Mouse (Mus musculus) cerebellum, postnatal 4 days (tissue): ENCODE measurements around the gene Lmx1b.

Source experiments
- DNase-seq, 2 experiments: peaks; one replicate each; pipeline ENCODE4 v3.0.0; 2022; ENCODE audit warnings: low spot score in 2 of 2, mixed read lengths in 1 of 2

Gene Lmx1b

DNA sequence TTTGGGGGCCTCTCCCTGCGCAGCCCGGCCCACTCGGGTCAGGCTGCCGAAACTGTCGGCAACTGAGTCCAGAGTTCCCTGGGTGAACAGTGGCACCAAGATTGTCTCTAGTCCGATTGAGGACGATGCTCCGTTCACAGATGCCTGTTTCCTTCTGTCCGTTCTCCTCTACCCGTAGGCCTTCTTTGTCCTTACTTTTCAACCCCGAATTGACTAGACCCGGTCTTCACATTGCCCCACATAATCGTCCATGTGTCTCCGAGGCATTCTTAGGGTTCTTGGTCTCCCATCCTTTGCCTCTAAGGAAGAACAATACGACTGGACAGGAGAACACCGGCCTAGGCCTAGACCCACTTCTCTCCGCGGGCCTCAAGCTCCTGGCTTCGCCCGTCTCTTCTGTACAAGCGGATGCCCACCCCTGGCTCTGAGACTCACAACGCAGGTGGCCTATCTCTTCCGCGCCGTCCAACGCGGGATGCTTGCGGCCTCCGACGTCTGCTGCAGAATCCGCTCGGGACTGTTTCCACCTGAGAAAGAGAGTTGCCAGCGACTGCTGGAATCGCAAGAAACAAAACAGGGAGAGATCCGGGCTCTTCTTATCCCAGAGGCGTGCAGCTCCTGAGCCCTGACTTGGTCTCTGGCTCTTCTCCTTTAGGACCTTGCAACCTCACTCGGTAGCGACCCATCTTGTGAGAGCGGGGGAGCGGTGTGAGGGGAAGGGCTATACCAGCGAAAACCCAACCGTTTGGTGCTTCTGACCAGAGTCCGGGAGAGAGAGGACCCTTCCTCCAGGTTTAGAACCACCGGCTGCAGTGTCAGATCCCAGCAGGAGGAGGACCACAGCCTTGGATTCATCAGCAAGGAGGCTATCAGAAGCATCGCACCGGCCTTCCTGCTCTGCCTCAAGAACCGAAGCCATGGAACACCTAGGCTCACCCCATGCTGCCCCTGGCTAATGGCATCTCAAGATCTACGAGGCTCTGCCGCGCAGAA lies 3.7 kb upstream of the Lmx1b start:
- DNase-seq: no peak

DNA sequence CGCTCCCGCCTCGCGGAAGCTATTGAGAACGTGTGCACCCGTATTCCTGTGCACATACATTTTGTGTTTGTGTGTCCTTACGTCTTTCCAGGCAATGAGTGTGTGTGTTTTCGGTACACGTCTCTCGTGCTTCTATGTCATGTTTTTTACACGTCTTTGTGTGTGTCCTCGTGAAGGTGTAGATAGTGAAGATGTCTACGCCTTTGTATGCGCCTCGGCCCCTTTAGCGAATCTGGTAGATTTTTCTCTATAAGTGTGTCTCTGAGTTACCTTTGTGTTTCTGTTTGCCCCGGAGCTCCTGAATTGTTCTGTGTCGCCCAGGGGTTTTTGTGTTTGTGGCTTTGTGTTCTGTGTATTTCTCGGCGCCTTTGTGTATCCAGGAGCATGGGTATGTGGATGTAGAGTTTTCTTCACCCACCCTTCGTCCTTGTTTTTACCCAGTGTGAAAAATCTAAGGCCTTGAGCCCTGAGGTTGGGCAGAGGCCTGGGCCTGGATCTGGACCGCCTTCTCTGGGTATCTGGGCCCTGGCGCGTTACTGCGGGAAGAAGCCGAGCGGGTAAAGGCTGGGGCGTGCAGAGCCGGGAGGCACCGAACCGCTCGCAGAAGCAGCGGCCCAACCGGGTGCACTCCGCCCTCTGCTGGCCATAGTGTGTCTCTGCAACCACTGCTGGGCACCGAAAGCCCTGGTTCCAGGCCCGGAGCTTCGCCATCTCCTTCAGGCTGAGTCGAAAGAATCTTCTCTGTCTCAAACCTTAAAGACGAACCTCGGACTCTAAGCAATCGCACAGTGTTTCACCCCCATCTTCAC lies 2.5 kb upstream of the Lmx1b start:
- peak; percentile 62 to 82 for DNase-seq

DNA sequence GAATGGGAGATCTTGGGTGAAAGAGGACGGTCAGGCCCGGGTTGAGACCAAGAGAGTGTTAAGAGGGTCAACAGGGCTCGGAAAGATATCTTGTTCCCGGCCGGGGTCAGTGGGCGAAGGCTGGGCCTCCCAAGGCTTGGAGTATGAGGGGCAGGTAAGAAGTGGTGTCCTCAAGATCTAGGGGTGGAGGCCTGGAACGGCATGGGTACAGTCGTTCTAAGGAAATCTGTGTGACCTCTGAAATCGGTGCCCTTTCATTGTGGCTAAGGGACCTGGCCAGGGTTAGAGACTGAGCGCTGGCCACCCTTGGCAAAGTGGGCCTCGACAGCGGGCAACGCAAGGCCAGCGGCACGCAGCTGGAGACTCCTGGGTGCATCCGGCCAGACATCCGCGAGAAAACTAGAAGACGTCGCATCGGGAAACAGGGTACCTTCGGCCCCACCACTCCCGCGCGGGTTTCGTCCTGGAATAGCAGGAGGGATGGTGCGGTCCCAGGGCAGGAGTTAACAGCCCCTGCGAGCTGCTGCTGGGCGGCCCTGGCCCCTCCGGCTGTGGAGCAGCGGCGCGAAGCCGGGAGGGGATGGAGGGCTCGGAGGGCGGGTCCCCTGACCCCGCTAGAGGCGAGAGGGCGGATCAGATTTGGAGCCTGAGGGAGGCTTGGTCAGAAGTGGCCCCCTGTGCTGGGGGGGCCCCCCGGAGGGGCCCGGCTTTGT lies 1.7 kb upstream of the Lmx1b start:
- DNase-seq: no peak

DNA sequence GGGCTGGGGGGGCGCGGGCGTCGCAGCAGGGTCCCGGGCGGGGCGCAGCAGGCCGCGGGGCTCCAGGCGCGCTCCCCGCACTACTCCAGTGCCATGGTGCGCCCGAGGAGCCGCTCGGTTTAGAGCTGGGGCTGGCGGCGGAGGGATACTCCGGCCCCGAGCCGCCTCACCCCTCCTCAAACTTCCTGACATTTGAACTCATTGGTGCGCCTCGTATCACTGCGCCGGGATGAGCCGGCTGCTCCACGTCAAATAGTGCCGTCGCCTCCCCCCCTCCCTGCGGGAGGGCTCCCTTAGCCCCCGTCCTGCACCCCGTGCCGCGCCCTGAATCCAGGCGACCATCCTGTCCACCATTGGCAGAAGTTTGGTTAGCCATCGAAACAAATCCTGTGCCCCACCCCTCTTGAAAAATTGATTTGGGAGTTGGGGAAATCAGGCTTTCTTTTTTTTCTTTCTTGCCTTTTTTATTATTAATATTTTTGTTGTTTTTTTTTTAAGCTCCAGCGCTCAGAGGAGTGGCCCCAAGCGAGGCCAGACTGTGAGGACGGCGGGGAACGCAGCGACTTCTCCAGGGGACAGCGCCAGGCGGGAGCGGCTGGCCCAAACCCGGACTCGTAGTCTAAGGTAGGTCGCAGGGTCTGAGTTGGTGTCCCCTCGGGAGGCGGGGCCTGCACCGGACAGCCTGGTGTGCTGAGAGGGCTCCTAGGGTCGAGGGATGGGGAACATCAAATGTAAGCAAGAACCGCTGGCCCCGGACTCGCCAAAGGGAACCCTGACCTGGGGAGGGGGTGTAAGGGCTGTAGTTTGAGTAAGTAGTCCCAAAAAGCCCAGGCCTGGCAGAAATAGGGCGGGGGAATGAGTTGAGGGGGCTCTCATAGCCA lies 907 bp upstream of the Lmx1b start:
- no peak for DNase-seq

DNA sequence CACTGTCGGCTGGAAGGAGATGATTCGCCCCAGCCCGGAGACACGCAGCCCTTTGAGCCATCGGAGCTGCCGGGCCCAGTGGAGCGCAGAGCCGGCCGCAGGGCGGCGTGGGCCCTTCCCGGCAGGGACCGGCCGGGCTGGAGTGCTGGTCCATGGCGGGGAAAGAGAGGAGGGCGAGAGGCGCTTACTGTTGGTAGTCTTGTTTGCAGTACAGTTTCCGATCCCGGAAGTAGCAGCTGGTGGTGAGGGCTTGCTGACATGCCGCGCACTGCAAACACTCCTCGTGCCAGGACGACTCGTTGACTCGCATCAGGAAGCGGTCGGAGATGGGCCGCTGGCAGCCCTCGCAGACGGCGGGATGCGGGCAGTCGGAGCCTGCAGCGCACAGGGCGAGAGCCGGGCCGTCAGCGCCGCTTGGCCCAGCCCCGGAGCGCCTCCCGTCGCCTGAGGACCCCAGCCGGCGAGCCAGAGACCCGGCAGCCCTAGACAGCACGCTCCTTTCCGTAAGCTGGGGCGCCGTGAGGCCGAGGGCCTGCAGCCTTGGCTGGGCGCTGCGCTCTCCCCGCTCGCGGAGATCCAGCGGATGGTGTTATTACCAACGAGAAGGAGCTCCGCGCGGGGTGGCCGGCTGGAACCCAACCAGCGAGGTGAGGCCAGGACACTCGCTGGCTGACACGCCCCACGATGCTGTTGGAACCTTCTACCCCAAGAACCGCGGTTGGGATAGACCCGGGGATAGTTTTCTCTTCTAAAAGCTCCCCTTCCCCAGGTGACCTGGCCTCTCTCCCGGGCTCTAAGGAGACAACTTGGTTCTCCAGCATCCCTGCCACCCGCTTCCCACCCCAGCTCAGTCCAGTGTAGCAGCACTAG lies 775 bp downstream of the Lmx1b start:
- DNase-seq: no peak

DNA sequence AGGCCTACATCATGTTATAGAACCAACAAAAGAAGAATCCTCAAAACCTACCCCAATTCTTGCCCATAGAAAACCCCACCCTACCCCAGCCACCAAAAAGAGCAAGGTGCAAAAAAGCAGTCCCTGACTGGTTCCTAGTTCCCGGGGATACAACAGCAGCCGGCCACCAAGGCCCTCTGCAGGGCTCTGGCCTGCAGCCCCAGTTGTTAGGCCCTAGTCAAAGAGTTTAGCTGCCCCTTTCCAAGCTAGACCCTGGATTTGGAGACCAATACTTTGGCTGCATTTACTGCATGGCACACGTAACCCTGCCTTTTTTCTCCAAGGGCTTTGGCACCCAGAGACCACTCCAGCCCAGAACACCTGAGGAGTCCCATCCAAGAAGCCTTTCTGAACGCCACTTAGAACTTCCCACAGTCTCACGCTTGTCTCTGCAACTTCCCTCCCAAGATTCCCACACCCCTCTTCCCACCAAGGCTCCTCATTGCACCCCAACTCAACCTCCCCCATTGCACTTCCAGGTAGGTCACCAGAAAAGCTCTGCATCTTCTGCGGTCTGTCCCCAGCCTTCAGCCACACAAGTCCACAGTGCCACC lies 2.1 kb downstream of the Lmx1b start:
- no peak for DNase-seq

DNA sequence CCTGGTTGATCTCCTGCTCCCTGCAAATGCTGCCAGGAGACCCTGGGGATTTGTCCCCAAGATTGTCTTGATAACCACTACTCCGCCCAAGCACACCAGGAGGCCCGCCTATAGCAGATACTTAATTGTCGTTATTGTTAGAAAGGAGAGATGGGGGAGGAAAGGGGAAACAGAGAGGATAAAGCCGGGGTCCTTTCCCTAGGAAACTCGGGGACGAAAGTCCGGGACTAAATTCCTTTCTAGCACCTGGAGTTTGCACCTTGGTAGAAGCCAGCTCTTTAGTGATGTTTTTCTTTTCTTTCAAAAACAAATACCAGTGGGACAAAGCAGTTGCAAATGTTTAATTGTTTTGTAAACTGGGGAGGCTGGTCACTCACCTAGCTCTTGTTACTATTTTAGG lies 3.0 kb downstream of the Lmx1b start:
- no peak for DNase-seq

DNA sequence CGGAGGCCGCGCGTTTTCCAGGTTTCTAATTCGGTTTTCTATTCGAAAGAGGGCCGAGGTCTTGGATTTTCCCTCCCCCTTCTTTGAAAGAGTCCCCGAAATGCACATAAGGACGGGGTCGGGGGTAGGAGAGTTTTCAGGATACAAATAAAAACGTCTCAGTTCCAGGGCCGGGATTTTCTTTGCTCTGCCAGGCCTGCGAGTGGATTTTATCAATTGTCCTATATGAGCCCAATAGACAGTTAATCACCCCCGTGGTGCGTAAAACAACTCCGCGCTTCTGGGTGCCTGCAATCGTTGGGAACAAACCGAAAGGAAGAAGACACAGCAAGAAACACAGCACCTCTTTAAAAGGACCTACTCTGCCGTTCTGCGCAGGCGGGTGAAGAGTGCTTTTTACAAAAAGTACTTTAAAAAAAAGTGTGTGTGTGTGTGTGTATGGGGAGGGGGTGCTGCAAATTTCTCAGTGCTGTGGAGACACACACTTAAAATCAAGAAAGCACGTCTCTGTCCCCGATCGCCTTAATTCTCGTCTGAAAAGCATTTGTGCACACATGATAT lies 3.6 kb downstream of the Lmx1b start:
- DNase-seq: no peak

DNA sequence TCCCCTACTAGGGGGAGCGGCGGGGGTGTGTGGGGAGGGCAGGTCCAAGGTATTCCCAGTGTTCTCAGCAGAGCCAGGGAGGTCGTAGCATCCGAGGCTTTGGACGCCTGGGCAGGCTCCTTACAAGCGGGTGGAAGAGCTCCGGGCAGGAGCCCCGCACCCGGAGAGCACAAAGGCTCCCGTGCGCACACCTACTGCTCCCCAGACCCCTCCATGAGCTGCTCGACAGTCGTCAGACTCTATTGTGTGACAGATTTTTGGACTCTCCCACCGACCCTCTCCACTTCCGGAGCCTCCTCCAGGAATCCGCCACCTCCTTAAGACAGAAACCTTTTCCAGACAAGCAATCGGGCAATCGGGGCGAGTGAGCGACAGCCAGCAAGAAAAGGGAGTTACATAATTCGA lies 4.2 kb downstream of the Lmx1b start:
- no peak for DNase-seq

DNA sequence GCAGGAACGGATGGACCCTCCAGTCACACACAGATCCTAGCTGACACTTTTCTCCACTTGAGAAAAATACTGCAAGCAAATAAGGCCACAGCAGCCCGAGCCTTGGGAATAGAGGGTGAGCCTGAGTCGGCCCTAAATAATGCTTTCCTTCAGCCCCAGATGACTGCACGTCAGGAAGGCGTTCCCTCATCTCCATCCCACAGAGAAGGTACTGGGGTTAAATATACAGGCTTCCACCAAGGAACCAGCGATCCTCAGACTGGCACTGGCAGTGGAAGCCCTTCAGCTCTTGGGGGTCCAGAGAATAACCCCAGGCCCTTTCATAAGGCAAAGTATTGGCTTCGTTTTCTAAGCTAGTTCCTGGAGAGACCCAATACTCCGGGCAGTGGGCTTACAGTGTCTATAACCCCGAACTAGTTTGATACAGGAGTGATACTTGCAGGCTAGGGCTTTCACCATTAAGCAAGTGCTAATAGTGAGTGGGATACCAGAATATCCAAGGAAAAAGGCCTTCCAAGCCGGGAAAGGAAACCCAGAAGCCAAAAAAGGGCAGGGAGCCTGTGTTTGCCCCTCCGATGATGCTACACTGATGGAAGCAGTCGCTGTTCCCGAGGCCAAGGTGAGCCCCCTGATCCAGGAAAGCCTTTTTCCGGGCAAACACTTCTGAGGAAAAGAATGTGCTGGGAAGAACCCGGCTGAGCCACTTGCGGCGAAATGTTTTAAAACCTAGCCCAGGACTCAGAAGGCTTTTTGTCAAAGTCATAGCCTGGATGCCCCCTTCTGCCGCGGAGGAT lies 4.8 kb downstream of the Lmx1b start:
- DNase-seq: no peak

DNA sequence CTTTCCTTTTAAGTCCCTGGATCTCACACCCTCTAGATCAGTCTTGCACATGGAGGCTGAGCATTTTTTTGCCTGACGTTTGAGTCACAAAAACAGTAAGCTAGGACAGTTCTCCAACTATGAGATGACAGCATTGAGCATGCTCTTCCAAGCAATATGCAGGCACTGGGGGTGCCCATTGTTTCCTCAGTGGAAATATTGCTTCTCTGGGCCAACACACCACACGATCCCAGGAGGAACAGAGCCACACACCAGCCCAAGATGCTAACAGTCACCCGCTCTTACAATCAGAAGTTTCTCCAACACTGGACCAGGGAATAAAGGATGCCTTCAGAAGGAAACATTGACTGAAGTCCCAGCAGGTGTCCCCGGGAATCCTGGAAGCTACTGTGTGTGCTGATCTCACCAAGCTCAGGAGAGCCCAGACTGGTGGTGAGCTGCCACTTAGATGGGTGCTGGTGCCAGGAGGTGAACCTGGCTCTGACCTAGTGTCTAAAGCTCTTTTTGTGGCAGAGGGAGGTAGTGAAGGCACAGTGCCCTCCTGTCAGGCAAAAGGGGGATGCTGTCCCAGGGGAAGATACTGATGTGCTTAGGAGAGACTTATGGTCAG lies 5.7 kb downstream of the Lmx1b start:
- no peak for DNase-seq

DNA sequence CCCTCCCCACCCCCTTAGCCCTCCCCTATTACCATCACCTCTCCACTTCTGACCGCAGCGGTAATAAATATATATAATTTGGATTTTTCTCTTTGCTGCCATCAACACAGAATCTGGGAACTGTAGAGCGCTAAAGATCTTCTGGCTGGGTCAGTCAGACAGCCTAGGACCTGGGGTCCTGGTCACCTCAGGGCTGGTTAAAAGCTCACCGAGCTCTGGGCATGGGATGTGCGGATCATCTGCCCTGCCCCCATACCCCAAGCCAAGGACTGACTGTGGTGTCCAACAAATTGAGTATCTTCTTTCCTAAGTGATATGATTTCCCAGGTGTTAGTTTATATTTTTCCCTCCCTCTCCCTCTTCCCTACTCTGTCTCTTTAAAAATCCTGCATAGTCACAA lies 6.4 kb downstream of the Lmx1b start:
- no peak for DNase-seq

DNA sequence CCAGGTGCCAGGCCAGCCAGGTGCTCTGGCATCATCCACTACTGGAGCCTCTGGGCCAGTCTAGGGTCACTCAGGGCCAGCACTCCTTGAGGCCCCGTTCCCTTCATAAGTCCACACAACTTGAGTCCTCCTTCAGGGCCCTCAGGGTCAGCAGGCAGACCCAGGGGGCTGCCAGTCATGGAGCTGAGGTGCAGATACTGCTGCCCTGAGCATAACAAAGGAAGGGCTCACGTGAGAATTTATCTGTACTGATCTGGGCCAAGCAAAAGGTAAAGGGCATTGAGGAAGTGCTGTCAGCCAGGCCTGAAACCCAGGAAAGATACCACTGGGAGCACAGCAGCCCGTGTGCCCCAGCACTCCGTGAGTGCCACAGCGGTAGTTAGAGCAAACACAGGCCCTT lies 7.1 kb downstream of the Lmx1b start:
- DNase-seq: no peak

DNA sequence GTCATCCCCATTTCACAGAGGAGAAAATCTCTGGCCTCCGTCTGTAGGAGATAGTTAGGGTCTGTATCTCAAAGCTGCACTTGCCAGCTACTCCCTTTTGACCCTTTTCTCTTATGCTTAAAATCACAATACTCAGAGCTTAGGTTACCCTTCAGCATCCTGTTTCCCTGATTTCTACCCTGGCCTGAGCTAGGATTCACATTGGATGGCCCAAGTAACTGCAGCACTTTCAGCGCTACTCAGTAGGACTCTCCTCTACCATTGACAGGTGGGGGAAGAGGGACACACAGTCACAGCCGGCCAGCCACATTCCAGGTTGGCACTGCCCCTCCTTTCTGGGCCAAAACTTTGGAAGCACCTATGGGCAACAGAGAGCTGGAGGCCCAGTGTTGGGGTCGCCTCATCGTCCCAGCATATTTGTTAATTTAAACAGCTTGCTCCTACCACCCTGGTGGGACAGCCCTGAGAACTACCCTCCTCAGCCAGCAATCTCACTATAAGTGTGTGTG lies 7.7 kb downstream of the Lmx1b start:
- no peak for DNase-seq

DNA sequence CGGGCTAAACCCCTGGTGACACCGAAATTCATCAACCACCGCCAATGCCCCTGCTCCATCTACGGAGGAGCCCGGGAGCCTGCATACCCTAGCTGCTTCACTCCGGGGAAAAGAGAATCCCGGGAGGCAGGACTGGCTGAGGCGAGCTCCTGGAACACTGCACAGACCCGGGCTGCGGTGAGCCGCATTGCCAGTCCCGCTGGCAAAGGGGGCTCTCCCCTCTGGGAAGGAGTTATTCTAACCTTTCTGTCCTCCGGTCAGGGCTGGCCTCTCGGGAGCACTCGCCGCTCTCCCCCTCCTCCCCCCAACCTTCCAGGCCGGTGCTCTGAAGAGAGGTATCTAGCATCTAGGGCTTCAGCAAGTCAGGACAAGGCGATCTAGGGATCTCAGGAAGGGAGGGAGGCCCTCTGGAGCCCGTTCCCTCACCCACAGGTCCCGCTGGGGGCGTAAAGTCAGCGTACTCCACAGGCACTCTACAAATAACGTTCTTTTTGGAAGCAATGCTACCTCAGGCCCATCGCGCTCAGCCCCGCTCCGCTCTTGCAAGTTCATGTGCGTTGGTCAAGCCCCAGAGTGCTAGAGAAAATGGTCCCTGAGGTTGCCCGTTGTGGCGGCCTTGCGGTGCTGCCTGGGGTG lies 8.5 kb downstream of the Lmx1b start:
- DNase-seq: no peak

DNA sequence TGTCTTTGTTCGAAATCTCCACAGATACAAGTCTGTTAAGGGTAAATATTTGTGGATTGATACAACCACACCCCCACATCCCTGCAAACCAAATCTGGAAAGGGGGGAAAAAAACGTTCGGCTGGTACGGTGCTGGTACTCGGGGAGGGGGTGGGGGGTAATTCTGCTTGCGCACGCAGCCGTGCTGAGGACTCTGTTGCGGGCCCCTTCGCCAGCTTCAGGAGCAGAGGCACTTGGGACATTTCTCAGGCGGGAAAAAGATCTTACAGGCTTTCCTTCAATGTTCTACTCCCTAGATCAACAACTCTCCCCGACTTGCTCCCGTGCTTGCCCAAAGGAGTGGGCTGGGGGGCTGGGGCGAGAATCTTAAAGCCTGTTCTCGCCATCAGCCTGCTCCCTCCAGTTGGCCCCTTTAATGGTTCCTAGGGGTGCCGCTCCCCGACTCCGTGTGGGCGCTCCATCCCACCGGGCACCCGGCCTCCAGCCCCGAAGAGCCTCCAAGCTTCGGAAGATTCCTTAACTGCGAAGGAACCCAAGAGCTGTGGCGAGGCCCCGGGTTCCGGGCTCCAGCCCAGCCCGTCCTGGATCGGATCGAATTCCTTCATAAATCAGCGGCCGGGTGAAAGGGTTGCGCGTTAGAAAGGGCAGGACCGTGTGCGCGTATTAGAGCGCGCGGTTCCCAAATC lies 9.1 kb downstream of the Lmx1b start:
- no peak for DNase-seq
